Mouse (Mus musculus) retina, adult 2 months (tissue): ENCODE data around the gene Pirt.

Source experiments
- DNase-seq: peaks from one replicate; pipeline ENCODE4 v3.0.0-alpha.2; 2012; ENCODE audit warnings: low read depth, low spot score

Gene Pirt

DNA sequence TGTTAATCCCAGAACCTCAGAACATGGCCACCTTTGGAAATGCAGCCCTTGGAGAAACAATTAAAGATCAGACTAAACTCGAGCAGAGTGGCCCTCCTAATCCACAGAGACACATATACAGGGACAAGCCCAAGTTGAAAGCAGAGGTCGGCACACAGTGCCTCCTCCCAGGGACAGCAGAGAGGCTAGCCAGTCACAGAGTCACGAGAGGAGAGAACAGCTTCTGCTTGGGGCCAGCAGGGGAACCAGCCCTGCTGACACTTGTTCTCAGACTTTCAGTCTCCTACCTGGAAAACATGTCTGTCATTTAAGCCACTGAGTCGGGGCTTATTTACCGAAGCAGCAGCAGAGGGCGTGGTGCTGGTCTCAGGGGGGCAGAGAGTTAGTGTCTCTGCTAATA is 34.7 kb downstream of the Pirt start:
- DNase-seq, result no peak

DNA sequence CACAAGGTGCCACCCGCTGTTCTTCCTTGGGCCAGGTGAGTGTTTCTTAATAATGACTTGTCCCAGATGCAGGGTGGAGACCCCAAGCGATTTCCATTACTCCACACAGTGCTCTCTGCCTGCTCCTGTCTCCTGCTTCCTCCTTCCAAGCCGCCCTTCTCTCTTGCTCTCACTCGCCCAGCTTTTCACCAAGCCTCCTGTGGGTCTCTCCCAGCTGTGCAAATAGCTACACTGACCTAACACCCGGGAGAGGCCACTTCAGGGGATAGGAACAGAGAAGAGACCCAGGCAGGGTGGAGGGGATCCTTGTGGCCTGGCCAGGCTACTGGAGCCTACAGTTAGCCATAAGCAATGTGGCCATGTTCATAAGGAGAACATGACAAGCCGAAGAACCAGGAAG is 35.1 kb downstream of the Pirt start:
- no peak for DNase-seq

DNA sequence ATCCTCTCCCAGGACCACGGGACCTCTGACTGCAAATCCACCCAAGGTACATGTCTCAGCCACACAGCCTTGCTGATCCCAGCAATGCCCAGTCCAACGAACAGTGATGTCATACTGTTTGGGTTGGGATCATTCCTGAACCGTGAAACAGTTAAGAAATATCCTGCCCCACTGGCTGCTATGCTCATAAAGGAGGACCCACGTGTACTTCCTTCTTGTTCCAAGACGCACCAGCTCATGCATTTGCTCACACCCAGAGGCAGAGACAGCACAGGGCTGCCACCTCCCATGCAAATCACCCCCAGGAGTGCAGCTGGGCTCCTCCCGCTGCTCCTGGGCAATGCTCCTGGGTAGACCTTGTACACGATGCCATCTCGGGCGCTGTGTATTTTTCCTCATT is 44.5 kb downstream of the Pirt start, which contains the start of gene Tmem238l:
TSS of gene Tmem238l (plus strand) at position 336 of the 400 bp plus-strand sequence.
- no peak for DNase-seq

DNA sequence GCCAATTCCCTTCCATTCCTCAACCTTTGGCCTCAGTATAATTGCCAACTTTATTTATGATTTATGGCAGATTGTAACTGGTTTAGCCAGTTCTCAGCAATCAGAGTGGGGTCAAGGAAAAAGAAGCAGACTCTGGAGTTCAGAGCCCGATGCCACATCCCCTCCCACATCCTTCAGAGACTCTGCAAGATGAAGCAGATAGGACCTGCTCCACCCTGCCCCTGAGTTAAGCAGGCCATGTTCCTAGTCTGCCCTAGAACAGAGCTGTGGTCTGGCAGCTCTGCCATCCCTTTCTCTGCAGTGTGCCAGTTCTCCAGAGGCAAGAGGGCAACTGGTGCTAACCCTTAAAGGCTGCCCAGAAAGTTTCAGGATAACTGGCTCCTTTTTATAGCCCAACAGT is 49.0 kb downstream of the Pirt start:
- DNase-seq, result no peak

DNA sequence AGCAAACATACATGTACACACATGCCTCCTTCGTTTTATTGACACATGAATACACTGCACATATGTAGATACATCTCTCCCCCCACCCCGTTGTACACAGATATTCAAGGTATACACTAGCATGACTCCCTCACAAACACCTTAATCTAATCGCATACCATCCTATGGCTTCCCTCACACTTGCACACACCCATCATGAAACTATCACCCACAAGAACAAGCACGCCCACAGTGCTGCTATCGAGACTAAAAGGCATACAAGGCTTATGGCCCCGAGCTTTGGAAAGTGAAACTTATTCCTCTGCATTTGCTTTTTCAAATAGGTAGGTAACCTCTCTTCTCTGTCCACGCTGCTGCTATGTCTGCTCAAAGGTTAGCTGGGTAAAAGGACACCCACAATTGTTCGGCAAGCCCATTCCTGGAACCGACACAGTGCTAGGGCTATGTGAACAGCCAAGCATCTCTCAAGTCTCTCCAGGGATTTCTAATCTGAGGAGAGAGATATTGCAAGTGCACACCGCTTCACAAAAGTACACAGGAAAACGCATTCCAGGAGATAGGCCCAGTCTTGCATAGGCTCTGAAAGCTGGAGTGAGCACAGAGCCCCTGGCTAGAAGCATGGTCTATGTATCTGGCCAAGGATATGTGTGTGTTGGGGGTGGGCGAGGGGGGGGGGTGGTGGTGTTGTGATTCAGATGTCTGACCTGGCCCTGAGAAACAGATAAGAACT is 49.8 kb downstream of the Pirt start:
- no peak for DNase-seq

DNA sequence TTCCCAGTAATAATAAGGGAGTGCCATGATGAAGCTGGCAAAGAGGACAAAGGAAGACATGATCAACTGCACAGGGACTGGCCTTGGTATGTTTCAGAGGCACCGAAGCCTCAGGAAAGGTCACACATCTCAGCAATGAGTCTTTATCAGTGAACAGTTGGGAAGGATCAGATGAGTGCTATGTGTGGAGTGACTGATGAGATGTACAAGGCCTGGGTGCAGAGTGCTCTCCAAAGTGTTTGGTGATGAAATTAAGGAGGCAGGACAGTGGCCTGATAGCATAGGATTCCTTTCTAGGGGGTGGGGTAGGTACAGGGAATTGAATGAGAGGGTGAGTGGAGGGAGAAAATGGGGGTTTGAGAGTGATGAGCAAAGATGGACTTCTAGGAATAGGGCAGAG is 51.7 kb downstream of the Pirt start:
- no peak for DNase-seq

DNA sequence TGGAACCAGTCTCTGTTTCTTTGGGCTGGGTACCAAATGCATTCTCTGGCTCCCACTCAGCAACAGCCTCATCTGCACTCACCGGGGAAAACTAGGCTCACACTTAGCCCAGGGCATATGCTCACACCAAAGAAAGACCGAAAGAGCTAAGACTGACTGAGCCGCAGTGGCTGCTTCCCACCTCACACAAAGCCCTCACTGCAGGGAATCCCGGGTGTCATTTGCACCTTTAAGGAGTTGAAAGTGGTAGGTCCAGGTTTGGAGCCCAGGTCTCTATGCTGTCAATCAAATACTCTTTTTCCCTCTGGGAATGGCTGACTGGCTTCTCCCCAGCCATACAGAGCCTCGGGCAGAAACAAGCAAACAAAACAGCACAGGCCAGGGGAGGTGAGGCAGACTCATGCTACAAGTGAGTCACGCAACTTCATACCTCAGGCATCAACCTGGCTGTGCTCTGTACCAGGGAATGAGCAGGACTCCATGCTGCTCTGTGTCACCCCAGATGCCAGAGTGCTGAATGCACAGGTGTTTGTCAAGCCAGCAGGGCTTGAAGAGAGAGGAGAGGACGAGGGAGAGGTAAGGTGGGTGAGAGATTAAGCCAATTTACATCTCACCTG is 54.8 kb downstream of the Pirt start:
- no peak for DNase-seq

DNA sequence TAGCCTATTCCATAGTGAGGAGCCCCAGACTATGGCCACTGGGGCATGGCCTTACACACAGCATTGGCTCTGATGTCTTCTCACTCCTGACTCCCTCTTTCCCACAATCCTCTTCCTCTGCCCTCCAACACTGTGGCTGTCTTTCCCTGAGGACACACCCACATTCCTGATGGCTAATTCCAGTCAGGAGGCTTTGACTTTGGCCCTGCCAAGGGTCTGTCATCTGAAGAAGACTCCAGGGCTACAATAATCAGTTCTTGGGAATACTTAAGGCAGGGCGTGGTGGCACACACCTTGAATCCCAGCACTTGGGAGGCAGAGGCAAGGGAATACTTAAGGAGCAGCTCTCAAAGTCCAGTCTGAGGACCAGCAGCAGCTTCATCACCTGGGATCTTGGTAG is 56.8 kb downstream of the Pirt start:
- DNase-seq, result no peak

DNA sequence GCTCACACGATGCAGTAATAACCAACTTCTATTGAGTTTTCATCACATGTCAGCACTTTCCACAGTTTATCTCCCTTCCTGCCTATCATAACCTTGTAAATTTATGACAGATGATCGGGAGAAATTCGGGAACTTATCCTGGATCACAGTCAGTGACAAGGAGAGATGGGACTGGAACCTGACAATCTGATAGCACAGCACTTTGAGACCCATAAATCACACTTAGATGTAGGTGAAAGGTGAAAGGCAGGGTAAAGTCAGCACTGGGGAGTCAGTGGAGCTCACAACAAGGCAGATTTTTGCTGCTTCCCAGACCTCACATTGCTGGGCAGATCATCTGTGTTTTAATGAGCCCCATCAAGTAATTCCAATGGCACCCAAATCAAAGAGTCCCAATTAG is 61.7 kb downstream of the Pirt start:
- no peak for DNase-seq

DNA sequence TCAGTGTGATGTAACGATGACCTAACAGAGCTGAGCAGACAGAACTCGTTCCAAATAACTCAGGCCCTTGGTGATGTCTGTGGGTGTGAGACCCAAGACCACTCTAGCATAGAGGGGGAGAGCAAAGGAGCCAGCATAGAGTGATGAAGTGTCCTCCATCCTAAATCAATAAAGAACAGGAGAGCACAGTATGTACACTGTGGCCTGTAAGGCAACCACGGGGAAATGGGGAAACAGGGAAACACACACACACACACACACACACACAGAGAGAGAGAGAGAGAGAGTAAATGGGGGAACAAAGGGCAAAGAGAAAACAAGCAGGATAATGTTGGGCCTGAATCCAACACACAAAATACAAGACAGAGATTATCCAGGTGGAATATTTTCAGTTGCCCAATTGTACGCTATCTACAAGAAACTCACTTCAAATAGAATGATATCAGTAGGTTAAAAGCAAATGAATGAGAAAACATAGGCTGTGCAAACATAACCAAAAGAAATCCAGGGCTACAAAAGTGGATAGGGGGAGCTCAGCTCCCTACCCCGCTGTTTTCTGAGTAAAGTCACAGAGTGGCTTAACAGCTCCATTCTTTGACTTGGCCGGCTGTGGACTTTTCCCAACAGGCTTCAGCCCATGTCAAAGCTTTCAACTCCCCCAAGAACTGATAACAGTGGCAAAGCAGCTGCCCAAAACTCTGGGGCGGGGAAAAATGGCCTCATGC is 64.0 kb downstream of the Pirt start:
- DNase-seq, result no peak
